Mouse (Mus musculus) C2C12 (cell line): ENCODE data around the gene A630095N17Rik.

Experiments
- CTCF ChIP-seq: IDR thresholded peaks from one replicate; pipeline ENCODE4 v1.5.1; 2011; ENCODE audit not compliant: control insufficient read depth, insufficient read depth, insufficient read length
- MAX ChIP-seq: IDR thresholded peaks from one replicate; pipeline ENCODE4 v1.6.1; 2011; ENCODE audit warnings: mild to moderate bottlenecking, control low read depth
- MYOD1 ChIP-seq: IDR thresholded peaks from one replicate; pipeline ENCODE4 v1.6.1; 2011; ENCODE audit warnings: low read depth; ENCODE audit not compliant: control insufficient read depth, insufficient read length
- USF1 ChIP-seq: IDR thresholded peaks from one replicate; pipeline ENCODE4 v1.6.1; 2011; ENCODE audit warnings: low read depth, mild to moderate bottlenecking, control low read depth, moderate library complexity

DNA sequence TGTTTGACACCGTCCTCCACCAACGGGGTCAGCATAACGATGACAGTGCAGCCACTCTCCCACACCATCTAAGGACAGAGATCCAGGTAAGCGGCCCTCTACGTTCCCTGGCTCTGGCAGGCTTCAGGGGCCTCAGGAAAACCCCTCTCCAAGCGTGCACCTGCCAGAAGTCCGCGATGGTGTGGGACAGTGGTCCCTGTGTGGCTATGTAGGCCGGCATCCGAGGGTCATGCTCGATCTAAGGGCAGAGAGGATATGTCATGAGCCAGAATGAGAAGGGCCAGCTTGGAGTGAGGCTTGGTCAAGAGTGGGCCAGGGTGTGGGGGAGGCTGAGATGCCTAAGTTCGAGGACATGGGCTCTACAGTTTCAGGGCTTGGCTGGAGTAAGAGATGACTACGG is 20.4 kb upstream of the A630095N17Rik start:
- TF ChIP-seq MYOD1 (no peak), CTCF (no peak), USF1 (no peak), MAX (no peak)
